Mouse (Mus musculus) ES-Bruce4 (cell line): ENCODE data around the gene Phf7.

ENCODE experiments used
- CTCF ChIP-seq: IDR thresholded peaks from one replicate; pipeline ENCODE4 v1.8.1; 2011; ENCODE audit warnings: low read depth, low read length
- POLR2A ChIP-seq: IDR thresholded peaks from one replicate; pipeline ENCODE4 v1.8.1; 2011; ENCODE audit warnings: low read length; ENCODE audit not compliant: insufficient read depth

GRCm38 (mm10) chr14:31212499-31212898 lies 38.6 kb downstream of the Phf7 start:
- TF ChIP-seq POLR2A (no peak), CTCF (no peak)
